Mouse (Mus musculus) gonadal fat pad, adult 2 months (tissue): ENCODE measurements around the gene Ddr2. TPM values are rescaled to one million over a fixed set of nuclear protein-coding genes. Genes with fewer than 3 reads are reported as not detected.
"Not testable (repeated sequence)": the region's sequence is repeated elsewhere in the genome, so short reads cannot be mapped to it uniquely, and the experiment has no call there.

ENCODE experiments used
- DNase-seq: peaks from one replicate; pipeline ENCODE4 v3.0.0-alpha.2; 2012; ENCODE audit warnings: low read depth
- polyA plus RNA-seq: library from polyadenylated mRNA; depleted of rRNA; stranded (reverse); fragments of >200 nt; gene quantifications from 2 replicates; pipeline ENCODE4 v1.2.3, GENCODE M21; 2012

The Ddr2 gene
- polyA plus RNA-seq, 1 experiment, result 25.4 TPM

GRCm38 (mm10) chr1:170102814-170103213 is 7.7 kb downstream of the Ddr2 start:
- not testable (repeated sequence) for DNase-seq

- no peak for DNase-seq
Observed at GRCm38 (mm10) chr1:170086631-170087030, 23.9 kb downstream of the Ddr2 start.

- DNase-seq, result no peak
Observed at GRCm38 (mm10) chr1:170084151-170084796, 26.3 kb downstream of the Ddr2 start.

- DNase-seq, result no peak
Observed at GRCm38 (mm10) chr1:170080907-170081306, 29.7 kb downstream of the Ddr2 start.

GRCm38 (mm10) chr1:170079465-170079864 is 31.1 kb downstream of the Ddr2 start:
- no peak for DNase-seq

- no peak for DNase-seq
Observed at GRCm38 (mm10) chr1:170076339-170076738, 34.2 kb downstream of the Ddr2 start.

- no peak for DNase-seq
Observed at GRCm38 (mm10) chr1:170073768-170074167, 36.8 kb downstream of the Ddr2 start.

- no peak for DNase-seq
Observed at GRCm38 (mm10) chr1:170069143-170069542, 41.4 kb downstream of the Ddr2 start.

- no peak for DNase-seq
Observed at GRCm38 (mm10) chr1:170065931-170066330, 44.6 kb downstream of the Ddr2 start.

GRCm38 (mm10) chr1:170065009-170065408 is 45.6 kb downstream of the Ddr2 start:
- no peak for DNase-seq

GRCm38 (mm10) chr1:170064083-170064494 is 46.5 kb downstream of the Ddr2 start:
- no peak for DNase-seq

- DNase-seq, result no peak
Observed at GRCm38 (mm10) chr1:170060214-170060613, 50.3 kb downstream of the Ddr2 start.

- no peak for DNase-seq
Observed at GRCm38 (mm10) chr1:170059347-170059746, 51.2 kb downstream of the Ddr2 start.

GRCm38 (mm10) chr1:170058051-170058450 is 52.5 kb downstream of the Ddr2 start:
- DNase-seq, result no peak

GRCm38 (mm10) chr1:170057607-170058006 is 53.0 kb downstream of the Ddr2 start:
- no peak for DNase-seq

GRCm38 (mm10) chr1:170056921-170057320 is 53.6 kb downstream of the Ddr2 start:
- DNase-seq, result no peak

GRCm38 (mm10) chr1:170056214-170056613 is 54.3 kb downstream of the Ddr2 start:
- no peak for DNase-seq

- no peak for DNase-seq
Observed at GRCm38 (mm10) chr1:170052469-170053065, 58.0 kb downstream of the Ddr2 start.

- DNase-seq, result no peak
Observed at GRCm38 (mm10) chr1:170051631-170052177, 58.9 kb downstream of the Ddr2 start.

GRCm38 (mm10) chr1:170048434-170048833 is 62.1 kb downstream of the Ddr2 start:
- DNase-seq, result no peak

- DNase-seq, result no peak
Observed at GRCm38 (mm10) chr1:170044726-170045471, 65.7 kb downstream of the Ddr2 start.

- no peak for DNase-seq
Observed at GRCm38 (mm10) chr1:170043753-170044152, 66.8 kb downstream of the Ddr2 start.

GRCm38 (mm10) chr1:170042996-170043395 is 67.6 kb downstream of the Ddr2 start:
- no peak for DNase-seq
